Mouse (Mus musculus) bone marrow macrophage, adult 2 months (primary cell): ENCODE results near the gene Ak5.

Experiments
- CTCF ChIP-seq: IDR thresholded peaks from 2 replicates; pipeline ENCODE4 v1.5.1; 2012; ENCODE audit warnings: low read depth, mild to moderate bottlenecking, low read length, moderate library complexity
- POLR2A ChIP-seq: IDR thresholded peaks from 2 replicates; pipeline ENCODE4 v1.6.1; 2012; ENCODE audit warnings: mild to moderate bottlenecking, low read depth, low read length, borderline replicate concordance

DNA sequence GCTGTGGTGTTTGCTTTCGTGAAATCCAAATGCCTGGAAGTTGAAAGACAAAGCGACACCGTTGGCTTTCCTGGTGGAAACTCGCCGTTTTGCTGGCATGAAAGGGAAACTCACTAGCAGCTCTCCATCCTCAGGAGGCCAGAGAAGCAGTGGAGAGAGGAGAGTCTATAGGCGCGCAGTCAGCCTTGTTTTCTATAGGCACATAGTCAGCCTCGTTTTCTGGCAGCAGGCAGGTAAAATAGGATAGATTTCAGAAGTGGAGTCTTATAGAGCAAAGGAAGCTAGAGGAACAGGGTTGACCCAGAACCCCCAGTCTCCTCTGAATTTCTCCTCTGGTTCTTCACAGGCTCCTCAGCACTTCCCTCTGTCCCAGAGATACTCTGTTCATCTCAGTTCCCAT lies 200.1 kb downstream of the Ak5 start:
- no peak for TF ChIP-seq CTCF
- no peak for TF ChIP-seq POLR2A
